Mouse (Mus musculus) adrenal gland (tissue): ENCODE measurements at regions not wholly inside any gene's neighbourhood (a gene's known extent, or its start where the extent isn't known, plus 50 kb on each side); places are given as distances from the start of the nearest gene placed in this dataset.

Experiments used
- intact Hi-C: fragments of 180-260 bp; cut with DNase I; formaldehyde crosslinking; loops from one replicate; pipeline ENCODE4 v1.15.1; 2025

DNA sequence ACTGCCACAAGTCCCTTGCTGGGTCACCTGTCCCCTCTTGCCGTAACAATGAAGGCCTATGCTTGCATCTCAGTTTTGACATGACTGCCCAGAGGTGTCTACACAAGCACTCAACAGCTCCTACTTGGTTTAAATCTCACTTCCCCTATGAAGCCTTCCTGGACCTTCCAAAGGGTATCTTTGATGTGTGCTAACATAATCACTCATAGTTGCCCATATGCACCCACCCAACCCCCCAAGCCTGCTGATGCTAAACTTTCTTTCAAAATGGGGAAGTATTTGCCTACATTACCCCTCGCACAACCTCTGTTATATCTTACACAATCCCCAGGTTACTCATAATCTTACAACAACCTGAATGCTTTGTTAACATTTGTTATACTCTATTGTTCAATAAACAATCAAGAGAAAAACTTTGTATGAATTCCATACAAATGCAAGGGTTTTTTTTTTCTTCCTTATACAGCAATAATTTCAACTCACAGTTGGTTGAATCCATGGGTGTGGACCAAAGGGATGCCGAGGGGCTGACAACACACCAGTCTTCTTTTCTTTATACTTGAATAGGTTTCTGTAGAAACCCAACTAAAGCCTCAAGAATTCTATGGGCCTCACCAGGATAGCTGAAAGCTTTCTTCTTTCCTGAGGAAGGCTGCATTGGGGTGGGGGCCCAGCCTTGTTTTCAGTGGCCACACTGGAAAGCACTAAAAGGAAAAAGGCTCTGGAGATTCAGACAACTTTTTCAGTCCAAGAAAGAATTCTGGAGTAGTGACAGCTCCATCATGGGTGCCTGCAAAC, 157.5 kb upstream of the Jun start:
- intact Hi-C loops = no loop called here

DNA sequence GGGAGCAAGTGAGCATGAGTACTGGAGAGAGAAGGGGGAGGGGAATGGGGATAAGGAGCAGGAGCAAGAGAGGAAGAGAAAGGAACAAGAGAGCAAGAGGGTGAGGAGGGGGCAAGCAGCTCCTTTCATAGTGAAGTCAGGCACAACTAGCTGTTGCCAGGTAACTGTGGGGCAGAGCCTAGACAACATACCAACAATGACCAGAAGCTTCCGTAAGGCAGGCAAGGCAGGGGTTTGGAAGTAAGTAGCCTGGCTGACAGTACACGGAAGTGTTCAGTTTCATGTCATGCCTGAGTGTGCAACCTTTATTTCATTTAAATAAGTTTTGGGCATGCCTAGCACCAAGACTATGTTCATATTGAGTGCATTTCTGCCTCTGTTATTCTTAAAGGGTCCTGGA, 160.5 kb upstream of the Jun start:
- intact Hi-C loops = no loop called here

DNA sequence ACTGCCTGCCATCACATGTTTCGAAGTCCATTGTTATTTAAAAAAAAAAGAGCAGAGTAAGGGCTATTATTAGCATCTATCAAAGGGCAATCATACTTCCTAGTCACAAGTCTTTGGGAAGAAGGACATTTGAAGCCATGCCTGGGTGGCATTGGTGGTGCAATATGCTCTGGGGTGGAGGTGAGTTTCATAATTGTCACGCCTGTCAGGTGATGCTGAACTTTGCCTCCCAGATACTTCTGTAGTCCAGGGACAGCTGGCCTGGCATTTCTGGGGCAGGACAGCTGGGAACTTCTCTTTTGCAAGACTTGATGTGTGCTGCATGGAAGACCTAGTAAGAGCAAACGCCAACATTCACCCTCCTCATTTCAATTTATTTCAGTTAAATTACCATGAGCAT, 161.0 kb upstream of the Jun start:
- intact Hi-C loops = no loop called here

DNA sequence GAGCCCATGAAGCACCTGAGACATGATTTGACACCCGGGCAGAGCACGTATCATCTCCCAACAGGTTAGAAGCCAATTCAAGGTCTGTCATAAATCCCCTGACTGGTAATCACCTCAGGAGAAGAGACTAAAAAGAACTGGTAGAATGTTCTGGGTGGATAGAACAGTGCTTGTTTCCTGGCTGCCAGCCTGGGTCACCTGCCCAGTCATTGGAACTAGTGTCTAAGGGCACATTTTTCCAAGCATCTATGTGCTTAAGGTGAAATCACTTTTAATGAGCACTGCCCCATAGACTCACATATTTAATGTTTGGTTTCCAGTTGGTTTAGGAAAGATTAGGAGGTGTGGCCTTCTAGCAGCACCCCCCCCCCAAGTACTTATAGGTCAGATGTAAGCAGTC, 162.0 kb upstream of the Jun start:
- intact Hi-C loops = no loop called here

DNA sequence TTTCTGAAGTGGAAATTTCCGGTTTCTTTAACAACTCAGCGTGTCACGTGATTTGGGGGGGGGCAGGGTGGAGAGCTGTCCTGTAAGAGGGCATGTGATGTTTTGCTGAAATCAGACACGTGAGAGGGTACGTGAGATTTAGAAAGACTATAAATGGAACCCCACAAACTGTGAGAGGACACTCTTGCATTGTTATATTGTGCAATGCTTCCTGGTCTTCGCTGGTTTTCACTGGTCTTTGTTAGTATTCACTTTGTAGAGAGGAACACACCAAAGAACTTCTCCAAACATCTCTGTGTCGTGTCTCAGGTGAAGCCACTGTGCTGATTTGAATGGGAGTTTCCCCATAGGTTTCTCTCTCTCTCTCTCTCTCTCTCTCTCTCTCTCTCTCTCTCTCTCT, 163.2 kb upstream of the Jun start:
- intact Hi-C loops = no loop called here

DNA sequence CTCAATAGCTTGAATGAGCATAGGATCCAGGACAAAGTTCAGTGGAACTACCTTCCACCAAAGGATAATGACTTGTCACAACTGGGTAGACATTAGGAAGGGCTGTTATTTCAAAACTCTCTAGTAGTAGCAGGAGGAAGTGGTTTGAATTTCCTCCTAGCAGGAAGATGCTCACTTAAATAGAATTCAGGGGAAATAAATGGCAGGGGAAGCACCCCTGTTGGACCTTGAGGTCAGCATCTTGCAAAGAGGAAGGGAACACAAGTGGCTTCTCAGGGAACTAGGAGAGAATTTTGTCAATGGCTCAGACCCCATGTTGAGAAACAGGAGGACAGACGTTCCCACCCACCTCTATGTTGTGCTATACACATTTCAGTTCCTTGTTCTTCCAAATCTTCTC, 178.4 kb upstream of the Jun start:
- intact Hi-C loops = no loop called here

DNA sequence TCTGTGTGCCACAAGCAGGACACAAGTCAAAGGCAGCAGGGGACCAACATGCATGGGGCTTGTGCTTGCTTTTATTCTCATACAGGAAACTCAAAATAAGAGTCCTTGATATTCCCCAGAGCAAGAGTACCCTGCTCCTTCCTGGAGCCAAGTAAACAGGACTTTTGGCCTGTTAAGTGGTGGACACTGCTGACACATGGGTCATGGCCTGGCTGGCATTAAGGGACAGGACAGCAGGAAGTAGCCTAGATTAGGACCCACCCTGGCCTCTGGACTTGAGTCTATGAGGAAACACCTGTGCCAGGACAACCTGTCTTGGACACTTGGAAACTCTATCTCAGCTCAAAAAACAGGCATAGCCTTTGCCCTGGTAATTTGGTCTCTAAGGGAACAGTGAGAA, 181.0 kb upstream of the Jun start:
- intact Hi-C loops = no loop called here

DNA sequence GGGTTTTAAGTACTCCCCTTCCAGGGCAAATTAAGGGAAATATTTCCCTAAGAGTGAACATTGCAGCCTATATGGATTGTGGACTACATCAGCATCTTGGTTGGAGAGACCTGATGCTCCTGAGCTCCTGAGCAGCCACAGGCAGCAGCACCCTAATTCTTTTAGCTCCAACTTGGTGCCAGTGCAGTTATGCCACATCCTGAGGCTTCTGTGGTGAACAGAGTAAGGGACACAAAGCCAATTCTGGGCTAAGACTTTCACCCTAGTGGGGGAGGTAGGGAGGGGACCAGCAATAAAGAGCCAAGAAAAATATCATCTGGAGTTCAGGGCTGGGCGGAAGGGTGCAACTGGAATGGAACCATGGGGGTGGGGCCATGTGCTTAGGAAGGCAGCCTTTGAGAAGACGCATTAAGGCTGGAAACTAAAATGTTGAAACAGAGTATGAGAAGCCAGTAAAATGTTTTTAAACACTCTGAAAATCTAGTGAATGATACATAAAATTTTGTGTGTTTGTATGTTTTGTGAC, 182.1 kb upstream of the Jun start:
- intact Hi-C loops = no loop called here

DNA sequence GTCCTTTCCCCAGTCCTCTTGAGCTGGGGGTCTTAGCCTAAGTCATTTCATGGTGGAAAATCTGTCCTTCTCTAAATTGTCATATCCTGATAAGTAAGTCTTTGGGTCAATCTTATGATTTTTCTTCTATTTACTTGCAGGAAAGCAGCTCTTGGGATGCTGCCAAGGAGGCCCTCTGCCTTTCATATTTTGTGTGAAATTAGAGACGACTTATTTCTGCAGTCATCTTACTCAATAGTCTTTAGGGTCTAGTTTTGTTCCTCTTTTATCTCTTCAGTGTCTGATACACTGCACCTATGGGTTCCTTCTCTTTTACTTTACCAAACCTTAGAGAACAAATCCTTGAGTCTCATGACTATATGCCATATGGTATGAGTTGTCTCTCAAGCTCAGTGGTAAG, 196.0 kb upstream of the Jun start:
- intact Hi-C loops = no loop called here

DNA sequence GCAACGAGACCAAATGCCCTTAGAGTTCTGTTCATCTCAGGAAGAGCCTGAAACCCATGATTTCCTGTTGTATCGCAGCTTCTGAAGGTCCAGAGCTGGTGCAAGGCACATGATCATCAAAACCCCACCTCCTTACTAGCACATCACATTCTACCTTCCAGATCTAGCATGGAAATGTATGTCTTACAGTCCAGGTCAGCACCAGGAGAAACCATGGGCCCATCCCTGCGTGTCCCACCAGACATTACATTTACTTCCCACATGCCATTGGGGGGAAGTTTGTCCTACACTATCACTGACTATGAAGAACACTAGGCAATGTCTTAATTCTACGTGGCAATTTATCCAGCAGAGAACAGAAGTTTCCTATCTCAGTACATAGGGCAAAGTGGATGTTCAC, 197.0 kb upstream of the Jun start:
- intact Hi-C loops = no loop called here

DNA sequence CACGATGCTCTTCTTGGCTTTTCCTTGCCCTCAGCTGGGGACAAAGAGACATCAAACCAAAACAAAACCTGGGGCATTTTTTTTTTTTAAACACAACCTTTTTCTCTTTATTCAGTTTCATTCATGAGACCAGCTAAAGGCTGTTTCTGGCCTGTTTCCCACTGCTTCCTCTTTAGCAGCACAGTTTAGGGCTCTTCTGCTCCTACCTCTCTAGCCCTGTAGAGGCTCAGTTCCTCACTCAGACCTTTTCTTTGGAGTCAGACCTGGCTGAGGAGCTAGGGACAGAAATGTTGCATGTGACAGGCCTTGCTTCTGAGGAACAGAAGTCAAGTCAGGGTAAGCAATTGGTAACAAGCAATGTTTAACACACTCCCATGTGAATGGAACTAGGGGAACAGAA, 198.1 kb upstream of the Jun start:
- intact Hi-C loops = no loop called here

DNA sequence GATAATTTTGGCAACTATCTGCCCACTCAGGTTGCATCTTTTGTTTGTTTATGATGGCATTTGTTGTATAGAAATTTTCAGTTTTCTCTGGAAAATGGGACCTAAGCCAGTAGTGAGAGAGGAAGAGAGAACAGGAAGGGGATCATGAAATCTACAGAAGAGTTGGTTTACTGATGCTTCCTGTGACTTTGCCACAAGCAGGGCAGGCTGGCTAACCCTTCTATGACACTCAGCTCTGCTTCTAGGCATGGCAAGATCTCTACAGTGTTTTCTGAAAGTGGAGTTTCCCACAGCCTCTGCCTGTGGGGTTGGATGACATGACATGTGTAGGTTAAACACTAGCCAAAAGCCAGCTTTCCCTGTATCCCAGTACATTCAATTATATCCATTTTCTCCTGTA, 217.7 kb upstream of the Jun start:
- intact Hi-C loops = no loop called here

DNA sequence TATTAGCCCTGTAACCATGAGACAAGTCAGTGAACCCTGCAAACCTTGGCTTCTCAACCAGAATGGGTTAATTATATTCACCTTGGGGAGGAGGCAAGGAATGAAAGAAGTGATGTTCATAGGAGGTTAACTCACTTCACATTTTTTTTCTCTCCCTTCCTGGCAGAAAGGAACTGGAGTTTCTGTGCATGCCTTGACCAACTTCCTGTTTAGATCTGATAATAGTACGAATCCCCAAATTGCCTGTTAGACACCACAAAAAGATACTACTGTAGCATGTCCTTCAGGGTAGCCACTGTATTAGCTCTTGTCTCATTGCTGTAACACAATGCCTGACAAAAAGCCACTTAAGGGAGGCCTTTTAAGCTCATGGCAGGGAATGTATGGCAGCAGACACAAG, 218.4 kb upstream of the Jun start:
- intact Hi-C loops = no loop called here

DNA sequence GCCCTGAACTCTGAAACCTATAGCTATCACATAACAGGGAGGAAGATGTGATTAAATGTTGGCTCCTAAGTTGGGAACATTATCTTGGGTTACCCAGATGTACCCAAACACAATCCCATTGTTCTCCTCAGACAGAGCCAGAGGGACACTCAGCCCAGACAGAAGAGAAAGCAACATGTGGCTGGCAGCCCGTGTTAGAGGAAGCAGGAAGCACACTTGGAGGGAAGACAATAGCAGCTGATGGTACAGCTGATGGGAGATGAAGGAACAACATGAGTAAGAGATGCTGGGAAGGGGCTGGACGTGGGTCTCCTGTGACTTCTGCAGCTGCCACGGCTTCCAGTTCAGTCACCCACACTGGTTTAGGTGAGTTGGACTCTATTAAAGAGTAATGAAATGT, 224.2 kb upstream of the Jun start:
- intact Hi-C loops = no loop called here

DNA sequence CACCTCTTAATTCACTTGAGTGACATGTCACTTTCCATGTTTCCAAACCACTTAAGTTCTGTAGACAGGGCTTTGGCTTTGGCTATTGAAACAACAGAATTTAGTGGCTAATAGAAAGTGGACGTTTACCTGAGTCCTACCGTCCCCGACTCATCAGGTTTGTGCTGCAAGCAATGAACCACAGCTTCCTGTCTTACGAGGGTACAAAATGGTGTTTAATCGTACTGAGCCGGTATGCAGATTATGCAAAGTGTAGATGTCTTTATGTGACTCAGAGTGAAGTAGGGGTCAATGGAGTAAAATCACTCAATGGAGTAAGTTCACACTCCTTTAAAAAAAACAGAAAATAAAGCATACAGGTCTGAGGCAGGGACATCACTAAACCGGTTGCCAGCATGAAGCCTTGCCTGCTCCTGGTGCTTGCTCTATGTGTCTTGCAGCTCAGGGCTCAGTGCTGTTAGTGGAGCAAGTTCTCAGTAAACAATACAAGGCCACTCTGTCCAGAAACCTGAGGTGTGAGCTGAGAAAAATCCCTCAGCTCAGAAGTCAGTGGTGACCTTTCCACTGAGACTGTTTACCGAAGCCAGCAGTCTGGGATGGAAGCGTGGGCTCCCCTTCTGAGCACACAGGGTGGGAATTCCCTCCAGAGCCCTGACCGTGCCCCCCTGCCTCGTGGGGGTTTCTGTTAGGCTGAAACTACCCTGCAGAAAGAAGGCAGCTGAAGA, 226.1 kb upstream of the Jun start:
- intact Hi-C loops = no loop called here

DNA sequence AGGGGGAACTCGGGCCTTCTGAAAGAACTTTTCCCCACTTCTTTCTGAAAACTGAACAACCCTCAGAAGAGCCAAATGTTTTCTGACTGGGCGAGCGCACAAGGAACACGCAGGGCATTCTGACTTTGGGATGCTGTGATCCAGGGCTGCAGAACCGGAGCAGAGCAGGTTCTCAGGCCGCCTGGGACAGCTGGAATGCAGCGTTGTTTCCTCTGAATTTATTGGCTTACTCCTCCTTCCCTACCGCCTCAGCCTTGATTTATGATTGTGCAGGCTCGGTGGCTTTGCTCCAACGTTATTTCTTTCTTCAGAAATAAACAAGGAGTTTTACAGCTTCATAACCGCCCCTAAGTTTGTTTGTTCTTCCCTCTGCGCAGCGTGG, 226.7 kb upstream of the Jun start:
- intact Hi-C loops = no loop called here

DNA sequence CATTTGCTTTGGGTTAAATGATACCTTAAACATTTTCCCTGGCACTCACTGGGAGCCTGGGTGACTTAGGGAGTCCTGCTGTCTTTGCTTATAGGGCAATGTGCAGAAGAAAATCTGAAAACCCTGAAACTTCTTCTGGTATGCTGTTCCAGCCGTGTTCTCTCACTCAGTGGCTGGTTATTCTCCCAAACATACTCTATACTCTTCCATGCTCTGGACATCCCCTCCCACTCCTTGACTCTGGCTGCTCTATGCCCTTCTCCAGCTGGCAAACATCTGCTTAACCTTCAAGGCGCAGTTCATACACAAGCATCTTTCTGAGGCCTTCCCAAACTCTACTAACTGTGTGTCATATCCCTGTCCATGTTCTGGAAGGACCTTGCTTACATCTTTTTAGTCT, 227.2 kb upstream of the Jun start:
- intact Hi-C loops = no loop called here

DNA sequence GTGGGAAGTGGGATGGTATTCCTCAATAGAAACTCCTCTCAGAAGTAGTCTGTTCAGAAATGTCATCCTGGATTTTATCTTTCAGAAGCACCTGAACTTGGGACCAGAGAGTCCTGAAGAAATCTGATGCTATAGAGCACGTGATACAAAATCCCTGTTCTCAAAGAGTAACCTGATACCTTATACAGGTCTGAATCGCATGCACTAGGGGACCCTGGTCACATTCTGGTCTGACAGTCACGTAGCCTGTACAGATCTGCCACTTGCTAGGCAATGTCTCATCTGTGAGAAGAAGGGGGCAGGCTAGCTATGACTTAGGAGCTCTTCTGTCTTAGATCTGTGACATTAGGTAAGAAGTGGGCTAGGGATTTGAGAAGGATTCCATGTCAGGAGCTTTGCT, 230.1 kb upstream of the Jun start:
- intact Hi-C loops = loop anchor here (10.0 kb wide), 1 partner anchor 227 kb away; the partner anchor contains the start of gene Jun

DNA sequence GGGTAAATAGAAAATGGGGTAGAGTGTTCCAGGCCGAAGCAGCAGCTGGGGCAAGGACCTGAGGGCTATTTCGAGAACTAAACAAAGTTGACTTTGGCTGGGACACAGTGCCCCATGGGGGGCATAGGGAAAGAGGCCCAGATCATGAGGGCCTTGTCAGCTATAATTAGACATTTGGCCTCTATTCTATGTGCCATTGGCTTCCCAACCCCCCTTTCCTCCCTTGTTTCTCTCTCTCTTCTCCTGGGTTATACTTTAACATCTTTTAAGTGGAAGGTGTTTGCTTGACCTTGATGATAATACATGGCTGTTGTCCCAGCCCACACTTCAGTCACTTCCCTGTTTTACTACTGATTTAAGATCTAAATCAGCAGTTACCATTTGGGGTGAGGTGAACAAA, 231.8 kb upstream of the Jun start:
- intact Hi-C loops = loop anchor here (10.0 kb wide), 1 partner anchor 229 kb away; the partner anchor contains the start of gene Jun

DNA sequence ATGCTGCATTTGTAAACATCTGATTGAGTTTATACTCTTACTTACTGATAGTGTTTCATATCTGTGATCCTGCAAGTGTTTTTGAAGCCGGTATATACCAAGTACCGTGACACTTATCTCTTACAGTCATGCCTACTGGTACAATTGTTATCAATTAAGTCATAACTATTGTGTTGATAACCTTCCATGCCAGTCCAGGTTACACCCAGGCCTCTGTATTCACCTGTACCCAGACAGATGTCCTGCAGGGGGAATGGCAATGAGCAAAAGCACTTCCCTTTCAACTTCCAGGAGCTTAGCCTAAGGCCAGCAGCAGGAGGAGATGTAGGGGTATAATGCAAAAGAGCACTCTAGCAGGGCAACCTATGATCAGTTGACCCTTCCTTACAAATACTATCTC, 232.2 kb upstream of the Jun start:
- intact Hi-C loops = loop anchor here (10.0 kb wide), 1 partner anchor 229 kb away; the partner anchor contains the start of gene Jun

DNA sequence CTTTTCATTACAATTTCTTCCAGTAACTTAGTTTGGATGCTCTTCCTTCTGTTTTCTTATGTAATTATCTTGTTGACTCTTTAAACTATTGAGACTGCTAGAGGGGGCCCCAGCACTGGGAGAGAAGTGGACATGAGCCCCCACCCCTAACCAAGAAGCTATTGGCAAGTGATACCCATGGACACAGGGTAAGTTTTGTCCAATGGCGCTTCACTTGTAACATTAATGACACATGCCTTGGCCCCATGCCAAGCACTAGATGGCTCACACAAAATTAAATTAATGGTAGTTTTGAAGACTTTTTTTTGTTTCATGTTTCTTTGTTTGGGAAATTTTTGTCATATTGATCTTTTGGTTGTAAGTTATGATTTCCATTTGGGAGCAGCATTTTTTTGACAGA, 232.7 kb upstream of the Jun start:
- intact Hi-C loops = loop anchor here (10.0 kb wide), 1 partner anchor 230 kb away; the partner anchor contains the start of gene Jun

DNA sequence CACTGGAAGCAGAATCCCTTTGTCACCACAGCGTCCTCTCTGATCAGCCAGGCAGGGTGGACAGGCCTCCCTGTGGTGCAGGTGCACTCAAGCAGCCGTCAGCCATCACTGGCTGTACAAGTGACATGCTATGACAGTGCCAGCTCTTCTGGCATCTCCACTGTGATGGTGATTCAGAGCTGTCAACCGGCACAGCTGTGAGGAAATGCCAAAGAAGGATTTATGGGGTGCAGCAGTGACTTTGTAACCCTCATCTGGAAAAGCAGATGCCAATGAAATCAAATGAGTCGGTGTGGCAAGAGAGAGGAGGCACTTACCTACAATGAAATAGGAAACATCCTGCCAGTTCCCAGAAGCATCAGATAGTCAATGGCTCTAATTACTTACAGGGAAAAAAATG, 238.3 kb upstream of the Jun start:
- intact Hi-C loops = loop anchor here (5.0 kb wide), 1 partner anchor 582 kb away; no protein-coding TSS in a partner anchor
